Mouse (Mus musculus): Measurements from ENCODE around the gene Draxin.
A peak's percentile ranks its signal among the peaks of the same experiment; 100 is the strongest.

The Draxin gene

GRCm38 (mm10) chr4:148083176-148083899, 47.2 kb downstream of the Draxin start:
- no peak for DNase-seq (ENCODE audit: low spot score)

GRCm38 (mm10) chr4:148082257-148083044, 48.0 kb downstream of the Draxin start:
- no peak for DNase-seq (ENCODE audit: low spot score)

- no peak for DNase-seq (ENCODE audit: low spot score)
Observed at GRCm38 (mm10) chr4:148081201-148081600, 49.3 kb downstream of the Draxin start.

GRCm38 (mm10) chr4:148080597-148080973, 49.9 kb downstream of the Draxin start:
- DNase-seq (ENCODE audit: low spot score) = no peak

- DNase-seq (ENCODE audit: low spot score) = no peak
Observed at GRCm38 (mm10) chr4:148079944-148080596, 50.4 kb downstream of the Draxin start.

GRCm38 (mm10) chr4:148079212-148079611, 51.3 kb downstream of the Draxin start:
- no peak for DNase-seq (ENCODE audit: low spot score)

- DNase-seq (ENCODE audit: low spot score) = no peak
Observed at GRCm38 (mm10) chr4:148075881-148076280, 54.6 kb downstream of the Draxin start.

GRCm38 (mm10) chr4:148075259-148075658, 55.2 kb downstream of the Draxin start:
- peak; percentile 51 for DNase-seq (ENCODE audit: low spot score)

- DNase-seq (ENCODE audit: low spot score) = no peak
Observed at GRCm38 (mm10) chr4:148074521-148075189, 55.8 kb downstream of the Draxin start.

GRCm38 (mm10) chr4:148071508-148071907, 59.0 kb downstream of the Draxin start:
- no peak for DNase-seq (ENCODE audit: low spot score)

- DNase-seq (ENCODE audit: low spot score) = no peak
Observed at GRCm38 (mm10) chr4:148069602-148070218, 60.8 kb downstream of the Draxin start.

- DNase-seq (ENCODE audit: low spot score) = no peak
Observed at GRCm38 (mm10) chr4:148067346-148067745, 63.2 kb downstream of the Draxin start.

GRCm38 (mm10) chr4:148066401-148066744, 64.1 kb downstream of the Draxin start:
- DNase-seq (ENCODE audit: low spot score) = no peak

- no peak for DNase-seq (ENCODE audit: low spot score)
Observed at GRCm38 (mm10) chr4:148065702-148066400, 64.6 kb downstream of the Draxin start.

- no peak for DNase-seq (ENCODE audit: low spot score)
Observed at GRCm38 (mm10) chr4:148061086-148061480, 69.4 kb downstream of the Draxin start.

GRCm38 (mm10) chr4:148060120-148061085, 70.1 kb downstream of the Draxin start:
- DNase-seq (ENCODE audit: low spot score) = no peak

- no peak for DNase-seq (ENCODE audit: low spot score)
Observed at GRCm38 (mm10) chr4:148058993-148059392, 71.5 kb downstream of the Draxin start.

- no peak for DNase-seq (ENCODE audit: low spot score)
Observed at GRCm38 (mm10) chr4:148058218-148058819, 72.2 kb downstream of the Draxin start.

- DNase-seq (ENCODE audit: low spot score) = no peak
Observed at GRCm38 (mm10) chr4:148057661-148058209, 72.8 kb downstream of the Draxin start.

Data from left cerebral cortex, adult 11 months (tissue).